Mouse (Mus musculus) intestine, postnatal 0 days (tissue): ENCODE data around the gene Stk19. TPM values are rescaled to one million over a fixed set of nuclear protein-coding genes. Genes with fewer than 3 reads are reported as not detected.
"Not testable (repeated sequence)": the region's sequence is repeated elsewhere in the genome, so short reads cannot be mapped to it uniquely, and the experiment has no call there.

ENCODE experiments used
- ATAC-seq: fragments of 200-750 bp; cut with Nextera tagmentation; 2 replicates; pipeline ENCODE4 v1.8.0; 2017; ENCODE audit warnings: mild to moderate bottlenecking, moderate TSS enrichment, moderate library complexity
- H3K27ac ChIP-seq: fragments of 300-500 bp; sonication (generic); 2 replicates; pipeline ENCODE4 v1.5.1; 2014; ENCODE audit warnings: mild to moderate bottlenecking, low read depth, low read length, moderate library complexity
- H3K27me3 ChIP-seq: fragments of 300-500 bp; sonication (generic); replicated peaks from 2 replicates; pipeline ENCODE4 v1.6.1; 2014; ENCODE audit warnings: low read length, mixed read lengths; ENCODE audit not compliant: control insufficient read depth, insufficient read depth
- H3K36me3 ChIP-seq: fragments of 300-500 bp; sonication (generic); 2 replicates; pipeline ENCODE4 v1.6.1; 2014; ENCODE audit warnings: mild to moderate bottlenecking, moderate library complexity; ENCODE audit not compliant: control insufficient read depth, insufficient read depth
- H3K4me1 ChIP-seq: fragments of 300-500 bp; sonication (generic); replicated peaks from 2 replicates; pipeline ENCODE4 v1.6.1; 2014; ENCODE audit warnings: antibody characterized with exemption, low read length, mixed read lengths; ENCODE audit not compliant: control insufficient read depth, insufficient read depth
- H3K4me2 ChIP-seq: fragments of 300-500 bp; sonication (generic); replicated peaks from 2 replicates; pipeline ENCODE4 v1.6.1; 2014; ENCODE audit warnings: low read depth, mild to moderate bottlenecking, moderate library complexity
- H3K4me3 ChIP-seq: fragments of 300-500 bp; sonication (generic); 2 replicates; pipeline ENCODE4 v1.5.1; 2014; ENCODE audit warnings: low read depth, low read length
- H3K9ac ChIP-seq: fragments of 300-500 bp; sonication (generic); 2 replicates; pipeline ENCODE4 v1.6.1; 2014; ENCODE audit warnings: mild to moderate bottlenecking, low read depth, low read length
- H3K9me3 ChIP-seq: fragments of 300-500 bp; sonication (generic); 2 replicates; pipeline ENCODE4 v1.6.1; 2016; ENCODE audit warnings: mixed run types; ENCODE audit not compliant: control insufficient read depth
- CTCF ChIP-seq: sonication (generic); IDR thresholded peaks from 2 replicates; pipeline ENCODE4 v1.5.1; 2016; ENCODE audit warnings: low read depth, mild to moderate bottlenecking, control low read depth, antibody characterized with exemption, moderate library complexity
- whole genome bisulfite sequencing: fragments of 180-500 bp; shearing (Covaris S2); extraction: QIAGEN DNeasy Blood & Tissue Kit; methylation state at CpG from one replicate; pipeline ENCODE4 v1.1.7; 2014; 5-methylcytosine and 5-hydroxymethylcytosine counted together
- polyA plus RNA-seq: library from polyadenylated mRNA; unstranded; fragments of >200 nt; fragmentation: Nextera tagmentation; extraction: Ambion mirVana; gene quantifications from 2 replicates; pipeline ENCODE4 v1.2.1, GENCODE M21; 2015

Stk19 gene
- polyA plus RNA-seq, 1 experiment from 2014 or later, result 29.1 TPM

DNA sequence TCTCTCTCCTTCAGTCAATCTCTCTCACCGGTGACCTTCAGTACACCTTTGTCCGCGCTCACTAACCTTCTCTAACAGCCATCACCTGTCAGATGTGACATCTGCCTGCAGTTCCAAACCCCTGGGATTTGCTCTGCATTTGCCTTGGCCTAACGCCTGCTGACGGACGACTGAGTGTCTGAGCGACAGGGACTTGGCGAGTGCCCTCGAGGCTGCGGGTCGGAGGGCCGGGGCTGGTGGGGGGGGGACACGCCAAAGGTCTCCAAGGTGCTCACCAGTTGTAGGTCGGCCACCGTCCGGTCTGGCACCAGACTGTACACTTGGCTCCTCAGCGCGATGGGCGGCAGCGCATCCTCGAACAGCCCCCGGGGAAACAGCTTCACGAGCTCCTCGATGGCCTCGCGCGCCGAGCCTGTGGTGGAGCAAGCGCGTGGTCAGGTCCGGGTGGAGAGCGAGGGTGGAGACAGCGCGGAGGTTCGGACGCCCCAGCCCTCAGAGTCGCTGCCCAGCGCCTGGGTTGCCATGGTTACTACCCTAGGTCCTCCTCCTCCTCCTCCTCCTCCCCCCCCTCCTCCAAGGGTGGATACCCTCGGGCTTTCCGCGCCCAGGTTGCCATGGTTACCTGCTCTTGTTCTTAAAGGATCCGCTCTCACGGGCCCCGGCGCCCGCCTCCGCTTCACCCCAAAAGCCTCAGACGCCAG lies 440 bp downstream of the Stk19 start:
- Histone ChIP-seq H3K4me3 (peak overlapping the region; percentile 82), H3K9me3 (no peaks in the 10 kb centered on the region), H3K27ac (0 out of 2 replicates have a peak overlapping the region, but pooled peaks have one; percentile 65), H3K9ac (peak overlapping the region; percentile 68), H3K36me3 (peaks cover 39% of the 10 kb centered on the region), H3K4me2 (peak overlapping the region; percentile 96), H3K4me1 (peaks cover 9% of the 10 kb centered on the region), H3K27me3 (no peaks in the 10 kb centered on the region)
- peak; percentile 66 for ATAC-seq
- WGBS, result 3% methylated on average over 48 of the region's 48 CpGs
- TF ChIP-seq CTCF, result no peak

DNA sequence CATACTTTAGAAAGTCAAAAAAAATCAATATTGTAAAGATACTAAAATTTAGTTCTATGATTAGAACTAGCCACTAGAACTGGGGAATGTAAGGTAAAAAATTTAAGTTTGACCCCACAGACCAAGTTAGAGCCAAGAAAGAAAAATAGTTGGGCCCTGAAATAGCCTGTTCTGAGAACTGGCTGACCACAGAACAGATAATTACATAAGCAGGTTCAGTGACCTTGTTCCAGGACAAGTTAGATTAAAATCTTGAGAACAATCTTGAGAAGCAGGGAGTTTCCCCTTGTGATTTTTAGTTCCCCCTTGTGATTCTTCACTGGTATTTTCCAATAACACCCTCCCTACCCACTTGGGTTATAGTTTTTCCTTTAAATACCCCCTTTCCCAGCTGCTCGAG lies 6.0 kb downstream of the Stk19 start:
- not testable (repeated sequence) for ATAC-seq

GRCm38 (mm10) chr17:34814818-34815370 lies 21.9 kb downstream of the Stk19 start:
- no peak for ATAC-seq
- no peak overlapping the region for H3K4me2 ChIP-seq
- no peaks in the 10 kb centered on the region for H3K9me3 ChIP-seq
- no peak overlapping the region for H3K9ac ChIP-seq
- H3K4me3 ChIP-seq, result no peak overlapping the region
- 82% methylated on average over 7 of the region's 7 CpGs for WGBS
- no peak for TF ChIP-seq CTCF
- no peaks in the 10 kb centered on the region for H3K27me3 ChIP-seq
- no peaks in the 10 kb centered on the region for H3K4me1 ChIP-seq
- H3K27ac ChIP-seq, result no peak overlapping the region
- H3K36me3 ChIP-seq, result no peaks in the 10 kb centered on the region

More for the DNA sequence above, 6.0 kb downstream of the Stk19 start:
- not testable (repeated sequence) for H3K27ac ChIP-seq, H3K9ac ChIP-seq, H3K4me1 ChIP-seq, H3K4me3 ChIP-seq, H3K9me3 ChIP-seq, H3K4me2 ChIP-seq, H3K27me3 ChIP-seq
- H3K36me3 ChIP-seq, result peaks cover 59% of the 10 kb centered on the region
- WGBS, result 100% methylated on average over 1 of the region's 1 CpGs

GRCm38 (mm10) chr17:34813747-34814146 lies 23.0 kb downstream of the Stk19 start:
- H3K27me3 ChIP-seq, H3K4me3 ChIP-seq, H3K27ac ChIP-seq, H3K9me3 ChIP-seq, H3K4me1 ChIP-seq, H3K36me3 ChIP-seq, H3K9ac ChIP-seq, ATAC-seq, H3K4me2 ChIP-seq: not testable (repeated sequence)
- 63% methylated on average over 12 of the region's 12 CpGs for WGBS
- peak; percentile 78 for TF ChIP-seq CTCF

DNA sequence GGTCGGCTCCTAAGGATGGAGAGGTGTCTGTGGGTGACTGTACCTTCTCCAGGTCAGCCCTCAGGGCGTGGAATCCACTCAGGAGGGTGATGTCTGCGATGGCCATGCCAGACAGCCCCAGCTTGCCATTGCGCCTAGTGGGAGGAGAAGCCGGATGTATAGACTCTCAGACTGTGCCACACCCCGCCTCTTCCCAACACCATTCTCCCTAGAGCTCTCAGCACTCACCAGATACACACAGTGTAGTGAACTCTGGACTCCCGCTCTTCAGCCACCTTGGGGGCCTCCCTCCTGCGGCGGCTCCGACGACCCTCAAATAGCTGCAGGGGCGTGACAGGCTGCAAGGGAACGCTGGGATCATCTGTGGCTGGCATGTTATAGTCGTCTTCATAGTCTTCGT lies 25.5 kb downstream of the Stk19 start:
- 53% methylated on average over 15 of the region's 15 CpGs for WGBS
- no peaks in the 10 kb centered on the region for H3K27me3 ChIP-seq
- ATAC-seq, result peak; percentile 61
- TF ChIP-seq CTCF, result no peak
- no peak overlapping the region for H3K27ac ChIP-seq
- no peaks in the 10 kb centered on the region for H3K9me3 ChIP-seq
- H3K36me3 ChIP-seq, result no peaks in the 10 kb centered on the region
- no peak overlapping the region for H3K9ac ChIP-seq
- H3K4me3 ChIP-seq, result no peak overlapping the region
- H3K4me1 ChIP-seq, result no peaks in the 10 kb centered on the region
- no peak overlapping the region for H3K4me2 ChIP-seq

- WGBS, result 73% methylated on average over 7 of the region's 8 CpGs
- H3K4me2 ChIP-seq, H3K27me3 ChIP-seq, H3K9ac ChIP-seq, H3K4me3 ChIP-seq, H3K36me3 ChIP-seq, H3K4me1 ChIP-seq, H3K27ac ChIP-seq, H3K9me3 ChIP-seq: not testable (repeated sequence)
- ATAC-seq, result peak; percentile 19; the same call in 1 of the 2 replicates
These were observed 25.9 kb downstream of the Stk19 start for GRCm38 (mm10) chr17:34810811-34811210.

GRCm38 (mm10) chr17:34810411-34810810 lies 26.3 kb downstream of the Stk19 start:
- not testable (repeated sequence) for H3K4me3 ChIP-seq, H3K9ac ChIP-seq, H3K27me3 ChIP-seq, H3K4me1 ChIP-seq, ATAC-seq, H3K4me2 ChIP-seq, H3K27ac ChIP-seq, H3K9me3 ChIP-seq, H3K36me3 ChIP-seq
- 93% methylated on average over 5 of the region's 5 CpGs for WGBS
